Mouse (Mus musculus) brain, embryonic 18.5 days (tissue): ENCODE data around the gene Sema6d.
A peak's percentile ranks its signal among the peaks of the same experiment; 100 is the strongest.

Experiments used
- DNase-seq: peaks from one replicate; pipeline ENCODE4 v3.0.0-alpha.2; 2012; ENCODE audit warnings: low read depth, low spot score

Gene Sema6d

GRCm38 (mm10) chr2:124467429-124467828, 377.7 kb downstream of the Sema6d start:
- no peak for DNase-seq

- no peak for DNase-seq
Observed at GRCm38 (mm10) chr2:124470346-124471042, 380.7 kb downstream of the Sema6d start.

GRCm38 (mm10) chr2:124472674-124473507, 383.1 kb downstream of the Sema6d start:
- no peak for DNase-seq

- no peak for DNase-seq
Observed at GRCm38 (mm10) chr2:124477904-124478303, 388.1 kb downstream of the Sema6d start.

GRCm38 (mm10) chr2:124478526-124478925, 388.8 kb downstream of the Sema6d start:
- no peak for DNase-seq

- DNase-seq: no peak
Observed at GRCm38 (mm10) chr2:124485761-124486160, 396.0 kb downstream of the Sema6d start.

- DNase-seq: peak; percentile 42
Observed at GRCm38 (mm10) chr2:124490010-124490801, 400.4 kb downstream of the Sema6d start.

- DNase-seq: no peak
Observed at GRCm38 (mm10) chr2:124495751-124496150, 406.0 kb downstream of the Sema6d start.

GRCm38 (mm10) chr2:124499670-124500069, 409.9 kb downstream of the Sema6d start:
- no peak for DNase-seq

GRCm38 (mm10) chr2:124505784-124506489, 416.2 kb downstream of the Sema6d start:
- no peak for DNase-seq

GRCm38 (mm10) chr2:124507804-124508203, 418.0 kb downstream of the Sema6d start:
- no peak for DNase-seq

GRCm38 (mm10) chr2:124509479-124509878, 419.7 kb downstream of the Sema6d start:
- no peak for DNase-seq

- no peak for DNase-seq
Observed at GRCm38 (mm10) chr2:124511826-124512225, 422.1 kb downstream of the Sema6d start.

- DNase-seq: no peak
Observed at GRCm38 (mm10) chr2:124522426-124522825, 432.7 kb downstream of the Sema6d start.

- no peak for DNase-seq
Observed at GRCm38 (mm10) chr2:124523667-124524066, 433.9 kb downstream of the Sema6d start.

GRCm38 (mm10) chr2:124524167-124524566, 434.4 kb downstream of the Sema6d start:
- DNase-seq: peak; percentile 34

- no peak for DNase-seq
Observed at GRCm38 (mm10) chr2:124527641-124528040, 437.9 kb downstream of the Sema6d start.

GRCm38 (mm10) chr2:124530441-124530840, 440.7 kb downstream of the Sema6d start:
- DNase-seq: no peak

GRCm38 (mm10) chr2:124531062-124531461, 441.3 kb downstream of the Sema6d start:
- DNase-seq: no peak

GRCm38 (mm10) chr2:124532906-124533305, 443.1 kb downstream of the Sema6d start:
- DNase-seq: no peak

- DNase-seq: no peak
Observed at GRCm38 (mm10) chr2:124533602-124534001, 443.8 kb downstream of the Sema6d start.
